Mouse (Mus musculus): ENCODE results near the gene Actg1.
A peak's percentile ranks its signal among the peaks of the same experiment; 100 is the strongest.

DNA sequence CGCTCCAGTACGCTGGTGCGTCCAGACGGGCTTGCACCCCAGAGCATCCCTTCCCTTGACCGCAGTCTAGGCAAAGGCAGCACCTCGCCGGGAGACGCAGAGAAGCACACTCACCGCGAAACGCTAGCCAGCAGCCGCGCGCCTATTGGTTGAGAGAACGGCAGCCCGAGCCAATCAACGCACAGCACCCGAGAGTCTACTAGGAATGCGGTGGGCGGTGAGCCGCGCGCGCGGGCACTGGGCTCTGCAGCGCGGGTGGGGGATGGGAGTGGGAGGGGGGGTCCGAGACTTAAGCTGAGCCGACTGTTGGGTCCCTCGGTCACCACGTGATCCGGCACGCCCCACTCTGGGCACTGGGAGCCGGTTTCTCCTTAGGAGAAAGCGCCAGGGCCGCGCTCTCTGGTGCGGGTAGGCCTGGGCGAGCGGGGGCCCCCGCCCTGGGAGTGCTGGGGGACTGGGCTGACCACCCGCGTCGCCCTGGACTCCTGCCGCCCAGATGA, 37.5 kb downstream of the Actg1 start:
- no peak for TF ChIP-seq CTCF (IDR thresholded peaks at IDR 0.05; ENCODE audit: low read depth)
- TF ChIP-seq EP300 (IDR thresholded peaks at IDR 0.05; ENCODE audit: low read depth): peak; percentile 59; the same call in 1 of the 2 replicates

Data from heart, postnatal 0 days (tissue).